Mouse (Mus musculus) limb, embryonic 11.5 days (tissue): ENCODE data around the gene AI661453. TPM values are rescaled to one million over a fixed set of nuclear protein-coding genes. Genes with fewer than 3 reads are reported as not detected.
"Not testable (repeated sequence)": the region's sequence is repeated elsewhere in the genome, so short reads cannot be mapped to it uniquely, and the experiment has no call there.

Experiments used
- ATAC-seq: fragments of 200-750 bp; cut with Nextera tagmentation; 2 replicates; pipeline ENCODE4 v1.8.0; 2017; ENCODE audit warnings: low read depth; ENCODE audit not compliant: insufficient number of reproducible peaks, low FRiP score, low TSS enrichment
- DNase-seq: peaks from one replicate; pipeline ENCODE4 v3.0.0-alpha.2; 2015; ENCODE audit warnings: low spot score
- H3K27ac ChIP-seq: fragments of 300-500 bp; sonication (generic); replicated peaks from 2 replicates; pipeline ENCODE4 v1.5.1; 2014; ENCODE audit warnings: low read depth, mild to moderate bottlenecking, low read length
- H3K27me3 ChIP-seq: fragments of 300-500 bp; sonication (generic); 2 replicates; pipeline ENCODE4 v1.6.1; 2014; ENCODE audit warnings: mild to moderate bottlenecking, low read length, mixed read lengths; ENCODE audit not compliant: control insufficient read depth, insufficient read depth
- H3K36me3 ChIP-seq: fragments of 300-500 bp; sonication (generic); 2 replicates; pipeline ENCODE4 v1.6.1; 2014; ENCODE audit warnings: mild to moderate bottlenecking, low read length, moderate library complexity, mixed read lengths; ENCODE audit not compliant: control insufficient read depth, insufficient read depth
- H3K4me1 ChIP-seq: fragments of 300-500 bp; sonication (generic); 2 replicates; pipeline ENCODE4 v1.6.1; 2014; ENCODE audit warnings: low read length, mixed read lengths; ENCODE audit not compliant: control insufficient read depth, insufficient read depth
- H3K4me2 ChIP-seq: fragments of 300-500 bp; sonication (generic); 2 replicates; pipeline ENCODE4 v1.6.1; 2014; ENCODE audit warnings: low read depth, mild to moderate bottlenecking, moderate library complexity; ENCODE audit not compliant: severe bottlenecking
- H3K4me3 ChIP-seq: fragments of 300-500 bp; sonication (generic); 2 replicates; pipeline ENCODE4 v1.5.1; 2014; ENCODE audit warnings: low read depth, low read length
- H3K9ac ChIP-seq: fragments of 300-500 bp; sonication (generic); 2 replicates; pipeline ENCODE4 v1.6.1; 2014; ENCODE audit warnings: mild to moderate bottlenecking, low read length
- H3K9me3 ChIP-seq: fragments of 300-500 bp; sonication (generic); 2 replicates; pipeline ENCODE4 v1.6.1; 2016; ENCODE audit warnings: low read length; ENCODE audit not compliant: control insufficient read depth
- WGBS: fragments of 180-500 bp; shearing (Covaris S2); extraction: QIAGEN DNeasy Blood & Tissue Kit; methylation state at CpG from one replicate; pipeline ENCODE4 v1.1.7; 2014; 5-methylcytosine and 5-hydroxymethylcytosine counted together
- polyA plus RNA-seq: library from polyadenylated mRNA; unstranded; fragments of >200 nt; fragmentation: Nextera tagmentation; extraction: Ambion mirVana; gene quantifications from 2 replicates; pipeline ENCODE4 v1.2.1, GENCODE M21; 2014

AI661453 gene
- polyA plus RNA-seq, 1 experiment from 2014 or later, result 0.41 TPM

- H3K4me3 ChIP-seq, result peak overlapping the region; percentile 28
- H3K27me3 ChIP-seq, result peaks cover 13% of the 10 kb centered on the region
- H3K9ac ChIP-seq, ATAC-seq, H3K4me1 ChIP-seq, H3K27ac ChIP-seq, H3K9me3 ChIP-seq, H3K36me3 ChIP-seq: not testable (repeated sequence)
- peak overlapping the region; percentile 43 for H3K4me2 ChIP-seq
- WGBS, result 4% methylated on average over 74 of the region's 74 CpGs
- peak; percentile 51 for DNase-seq
Measured at GRCm38 (mm10) chr17:47409897-47410861, 26.2 kb upstream of the AI661453 start.

- H3K27ac ChIP-seq, result no peak overlapping the region
- H3K4me1 ChIP-seq, result no peaks in the 10 kb centered on the region
- H3K4me3 ChIP-seq, result no peak overlapping the region
- no peak overlapping the region for H3K4me2 ChIP-seq
- no peaks in the 10 kb centered on the region for H3K27me3 ChIP-seq
- no peak overlapping the region for H3K9ac ChIP-seq
- no peaks in the 10 kb centered on the region for H3K36me3 ChIP-seq
- WGBS, result 72% methylated on average over 2 of the region's 2 CpGs
- DNase-seq, result no peak
- ATAC-seq, result no peak
- H3K9me3 ChIP-seq, result no peaks in the 10 kb centered on the region
Measured at GRCm38 (mm10) chr17:47420195-47420594, 16.2 kb upstream of the AI661453 start.

GRCm38 (mm10) chr17:47421566-47421965 lies 14.8 kb upstream of the AI661453 start:
- Histone ChIP-seq H3K4me3 (no peak overlapping the region), H3K9me3 (no peaks in the 10 kb centered on the region), H3K4me1 (no peaks in the 10 kb centered on the region), H3K9ac (no peak overlapping the region), H3K27ac (no peak overlapping the region), H3K36me3 (no peaks in the 10 kb centered on the region), H3K27me3 (no peaks in the 10 kb centered on the region), H3K4me2 (no peak overlapping the region)
- 86% methylated on average over 3 of the region's 3 CpGs for WGBS
- ATAC-seq (no peak), DNase-seq (no peak)

GRCm38 (mm10) chr17:47422616-47423015 lies 13.8 kb upstream of the AI661453 start:
- DNase-seq, H3K4me2 ChIP-seq, H3K4me3 ChIP-seq, H3K9me3 ChIP-seq, H3K27ac ChIP-seq, ATAC-seq, H3K9ac ChIP-seq, H3K4me1 ChIP-seq, H3K36me3 ChIP-seq, H3K27me3 ChIP-seq: not testable (repeated sequence)
- 96% methylated on average over 1 of the region's 1 CpGs for WGBS

GRCm38 (mm10) chr17:47424186-47424585 lies 12.2 kb upstream of the AI661453 start:
- H3K4me3 ChIP-seq, result no peak overlapping the region
- DNase-seq, result no peak
- H3K27ac ChIP-seq, result no peak overlapping the region
- no peaks in the 10 kb centered on the region for H3K9me3 ChIP-seq
- no peaks in the 10 kb centered on the region; the same call in 1 of the 2 replicates for H3K4me1 ChIP-seq
- no peak overlapping the region for H3K9ac ChIP-seq
- H3K36me3 ChIP-seq, result no peaks in the 10 kb centered on the region; the same call in 1 of the 2 replicates
- H3K4me2 ChIP-seq, result no peak overlapping the region
- 84% methylated on average over 6 of the region's 6 CpGs for WGBS
- H3K27me3 ChIP-seq, result no peaks in the 10 kb centered on the region
- no peak for ATAC-seq

GRCm38 (mm10) chr17:47427316-47427715 lies 9.1 kb upstream of the AI661453 start:
- Histone ChIP-seq H3K4me2 (no peak overlapping the region), H3K27me3 (no peaks in the 10 kb centered on the region), H3K36me3 (no peaks in the 10 kb centered on the region; the same call in 1 of the 2 replicates), H3K27ac (no peak overlapping the region), H3K9ac (no peak overlapping the region), H3K4me3 (no peak overlapping the region), H3K9me3 (no peaks in the 10 kb centered on the region), H3K4me1 (no peaks in the 10 kb centered on the region; the same call in 1 of the 2 replicates)
- no peak for DNase-seq
- ATAC-seq, result no peak
- WGBS, result 65% methylated on average over 6 of the region's 6 CpGs

GRCm38 (mm10) chr17:47428831-47429304 lies 7.5 kb upstream of the AI661453 start:
- WGBS, result 14% methylated on average over 8 of the region's 8 CpGs
- no peak overlapping the region for H3K9ac ChIP-seq
- H3K4me1 ChIP-seq, result no peaks in the 10 kb centered on the region; the same call in 1 of the 2 replicates
- H3K4me2 ChIP-seq, result no peak overlapping the region
- no peaks in the 10 kb centered on the region; the same call in 1 of the 2 replicates for H3K36me3 ChIP-seq
- no peaks in the 10 kb centered on the region for H3K27me3 ChIP-seq
- H3K27ac ChIP-seq, result no peak overlapping the region
- no peaks in the 10 kb centered on the region for H3K9me3 ChIP-seq
- DNase-seq, result peak; percentile 74
- no peak; the same call in 1 of the 2 replicates for ATAC-seq
- no peak overlapping the region for H3K4me3 ChIP-seq

- Histone ChIP-seq H3K9me3 (no peaks in the 10 kb centered on the region), H3K36me3 (no peaks in the 10 kb centered on the region; the same call in 1 of the 2 replicates), H3K4me2 (no peak overlapping the region), H3K4me3 (no peak overlapping the region), H3K4me1 (no peaks in the 10 kb centered on the region; the same call in 1 of the 2 replicates), H3K27ac (no peak overlapping the region), H3K9ac (no peak overlapping the region), H3K27me3 (peaks cover 2% of the 10 kb centered on the region; the same call in 1 of the 2 replicates)
- no peak for DNase-seq
- WGBS, result 75% methylated on average over 5 of the region's 5 CpGs
- no peak for ATAC-seq
Measured at GRCm38 (mm10) chr17:47430815-47431214, 5.6 kb upstream of the AI661453 start.
